Mouse (Mus musculus) common myeloid progenitor, adult 5-6 weeks (primary cell): ENCODE measurements at regions not wholly inside any gene's neighbourhood (a gene's known extent, or its start where the extent isn't known, plus 50 kb on each side); places are given as distances from the start of the nearest gene placed in this dataset.

Experiments
- ATAC-seq: replicated peaks from 2 replicates; pipeline ENCODE4 v1.8.0; 2016; ENCODE audit warnings: low read depth, mild to moderate bottlenecking, moderate TSS enrichment, inconsistent platforms; ENCODE audit not compliant: poor library complexity, severe bottlenecking

DNA sequence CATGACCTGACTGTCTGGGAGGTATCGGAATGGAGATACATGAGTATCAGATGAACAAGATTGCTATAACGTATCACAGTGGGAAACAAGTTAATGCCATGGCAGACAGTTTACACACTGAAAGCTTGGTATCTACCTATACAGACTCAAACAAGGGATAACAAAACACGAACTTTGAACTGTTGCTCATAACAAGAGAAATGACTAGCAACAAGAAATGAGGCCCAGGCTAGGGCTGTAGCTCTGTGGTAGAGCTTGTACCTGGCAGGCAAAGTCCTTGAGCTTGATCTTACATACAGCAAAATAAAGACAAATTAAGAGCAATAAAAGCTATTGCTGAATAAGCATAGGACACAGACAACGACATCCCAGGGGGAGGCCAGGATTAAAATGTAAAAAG, 172.4 kb upstream of the Pln start:
- ATAC-seq = no peak

DNA sequence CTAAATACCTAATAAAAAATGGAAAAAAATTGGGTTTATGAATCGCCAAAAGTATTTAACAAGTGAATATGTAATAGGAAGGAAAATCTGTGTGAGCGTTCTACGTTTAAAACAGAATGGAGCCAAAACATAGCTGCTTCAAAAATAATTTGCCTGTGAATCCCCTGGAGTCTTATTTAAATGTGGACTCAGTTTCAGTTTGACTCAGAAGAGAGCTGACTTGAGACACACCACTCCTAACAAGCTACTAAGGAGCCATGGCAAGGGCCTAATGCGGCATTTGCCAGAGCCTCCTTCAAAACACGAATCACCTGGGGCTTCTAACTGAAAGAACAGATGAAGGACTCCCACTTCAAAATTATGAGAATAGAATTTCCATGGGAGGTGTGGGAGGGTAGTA, 169.7 kb upstream of the Pln start:
- ATAC-seq = no peak

DNA sequence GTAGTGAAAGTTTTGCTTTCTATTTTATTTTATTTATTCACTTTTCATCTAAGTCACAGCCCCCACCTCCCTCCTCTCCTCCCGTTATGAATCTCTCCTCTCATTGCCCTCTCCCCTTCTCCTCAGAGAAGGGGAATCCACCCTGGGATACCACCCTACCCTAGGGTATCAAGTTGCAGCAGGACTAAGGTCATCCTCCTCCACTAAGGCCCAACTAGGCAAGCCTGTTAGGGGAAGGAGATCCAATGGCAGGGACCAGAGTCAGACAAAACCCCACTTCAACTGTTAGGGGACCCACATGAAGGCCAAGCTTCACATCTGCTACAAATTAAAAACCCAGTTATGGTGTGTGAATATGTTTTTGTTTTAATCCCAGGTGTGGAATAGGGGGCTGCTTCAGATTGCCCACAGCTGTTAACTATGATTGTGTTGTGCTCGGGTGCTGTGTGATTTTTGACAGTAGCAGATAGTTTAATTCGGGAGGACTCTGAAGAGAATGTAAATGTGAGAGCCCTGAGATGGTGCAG, 163.4 kb upstream of the Pln start:
- no peak for ATAC-seq

DNA sequence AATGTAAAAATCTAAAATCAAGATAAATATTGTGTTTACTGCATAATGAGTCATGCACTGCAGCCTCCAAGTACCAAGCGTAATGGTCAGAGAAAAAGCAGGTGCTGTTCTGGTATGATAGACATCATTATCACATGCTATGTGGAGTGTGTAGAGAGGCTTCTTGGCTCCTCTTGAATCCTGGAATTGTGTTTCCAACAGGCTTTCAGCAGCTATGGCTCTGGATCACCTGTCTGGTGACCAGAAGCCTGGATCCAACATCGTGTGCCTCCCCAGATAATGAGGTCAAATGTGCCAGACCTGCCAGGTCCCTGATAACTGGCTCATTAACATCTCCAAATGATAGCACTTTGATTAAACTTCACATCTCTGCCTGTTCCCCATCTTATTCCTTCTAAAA, 161.5 kb upstream of the Pln start:
- no peak for ATAC-seq

DNA sequence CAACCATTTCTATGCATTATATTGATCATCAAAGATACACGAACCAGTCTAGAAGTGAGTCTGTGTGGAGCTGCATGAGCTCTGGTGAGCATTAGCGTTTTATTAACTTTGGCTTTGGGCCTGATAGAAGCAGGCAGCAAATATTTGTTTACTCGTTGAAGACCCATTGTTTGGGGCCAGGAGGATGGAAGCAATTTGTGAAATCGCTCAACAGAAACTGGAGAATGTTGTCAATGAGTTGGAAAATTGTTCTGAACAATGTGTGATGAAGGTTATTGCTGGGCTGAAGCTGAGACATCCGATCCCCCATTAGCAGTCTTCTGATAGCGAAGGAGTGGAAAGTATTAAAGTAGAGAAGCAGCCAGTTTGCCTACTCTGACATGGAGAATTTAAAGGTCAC, 158.9 kb upstream of the Pln start:
- no peak for ATAC-seq

DNA sequence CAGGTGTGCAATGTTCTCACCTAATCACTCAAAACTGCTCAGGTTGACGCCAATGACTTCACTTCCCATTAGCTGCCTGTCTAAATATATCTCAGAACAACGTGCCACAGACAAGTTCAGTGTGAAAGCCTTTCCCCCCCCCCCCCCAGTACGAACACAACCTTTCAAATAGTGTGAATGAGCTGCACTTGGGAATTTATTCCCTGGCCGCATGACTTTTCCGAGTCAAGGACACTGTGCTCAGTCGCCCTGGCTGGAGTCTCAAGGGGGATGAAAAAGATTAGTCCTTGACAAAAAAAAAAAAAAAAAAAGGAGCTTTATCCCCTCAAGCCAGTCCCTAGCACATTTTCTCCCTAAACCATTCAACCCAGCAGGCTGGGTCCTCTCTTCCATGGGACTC, 158.4 kb upstream of the Pln start:
- ATAC-seq = no peak

DNA sequence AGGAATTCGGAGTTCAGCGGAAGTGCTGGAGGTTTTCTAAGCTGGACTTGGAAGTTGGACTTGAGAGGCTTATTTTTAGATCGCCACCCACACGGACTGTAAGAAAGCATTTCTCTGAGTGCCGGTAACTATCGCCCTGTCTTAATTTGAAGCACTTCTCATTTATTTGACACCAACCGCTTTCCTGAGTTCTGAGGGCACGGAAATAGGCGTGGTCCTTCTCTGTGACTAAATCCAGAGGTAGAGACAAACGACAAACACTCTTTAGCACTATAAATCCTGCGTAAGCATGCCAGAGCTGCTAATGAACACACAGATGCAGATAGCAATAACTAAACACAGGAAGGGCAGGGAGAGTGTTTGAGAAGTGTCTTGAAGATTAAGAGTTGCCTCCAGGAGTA, 156.7 kb upstream of the Pln start:
- peak; percentile 94 for ATAC-seq

DNA sequence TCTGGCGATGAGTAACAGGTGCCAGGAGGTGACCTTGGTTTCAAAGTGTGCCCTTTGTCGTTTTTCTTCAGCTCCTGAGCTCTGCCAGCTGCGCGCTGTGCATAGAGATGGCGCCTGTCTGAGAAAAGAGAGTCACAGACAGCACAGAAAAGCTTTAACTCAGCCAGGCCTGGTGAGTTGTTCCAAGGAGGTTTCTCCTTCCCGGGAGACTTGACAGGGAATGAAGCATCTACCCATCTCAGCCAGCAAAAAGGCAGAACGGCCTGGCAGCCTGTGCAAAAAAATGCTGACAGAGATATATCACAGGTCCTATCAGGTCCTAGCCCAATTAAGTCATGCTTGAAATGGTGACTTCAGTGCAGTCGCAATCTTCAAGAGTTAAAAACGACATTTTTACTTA, 156.1 kb upstream of the Pln start:
- ATAC-seq = no peak

DNA sequence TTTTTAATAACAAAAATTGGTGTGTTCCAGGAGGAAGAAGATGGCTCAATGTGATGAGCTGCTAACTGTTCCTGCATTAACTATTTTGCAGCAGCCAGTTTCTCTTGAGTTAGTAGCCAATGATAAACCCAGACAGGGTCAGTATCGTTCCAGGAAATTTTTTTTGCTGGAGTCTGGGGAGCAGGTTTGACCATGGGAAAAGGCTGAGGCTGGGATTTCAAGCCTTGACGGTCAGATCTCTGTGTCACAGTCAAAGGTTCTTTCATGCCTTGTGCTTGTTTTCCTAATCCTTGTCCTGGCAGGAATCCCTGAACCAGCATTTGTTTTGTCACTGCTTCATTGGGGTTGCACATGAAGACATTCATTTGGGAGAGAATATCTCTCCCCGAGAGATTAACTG, 129.0 kb upstream of the Pln start:
- no peak for ATAC-seq

DNA sequence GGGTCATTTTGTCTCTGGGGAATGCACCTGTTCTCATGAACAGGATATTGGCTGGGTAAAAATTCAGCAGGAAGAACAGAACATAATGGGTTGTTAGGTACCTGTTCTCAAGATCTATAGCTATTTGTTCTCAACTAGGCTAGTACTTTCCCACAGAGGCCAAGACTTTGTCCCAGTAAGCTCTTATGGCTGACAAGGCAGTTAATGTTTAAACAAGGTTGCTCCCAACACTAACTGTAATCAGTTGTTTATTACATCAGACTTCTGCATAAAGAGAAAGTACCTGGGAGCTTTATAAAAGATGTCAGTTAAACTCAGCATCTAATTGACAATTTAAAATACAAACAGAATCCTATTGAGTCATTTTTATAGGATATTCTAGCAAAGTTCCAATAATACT, 127.6 kb upstream of the Pln start:
- ATAC-seq = no peak
